Mouse (Mus musculus) urinary bladder, postnatal 36 days (tissue): Measurements from ENCODE around the gene Tspan13.

ENCODE experiments used
- DNase-seq, 2 experiments: peaks; one replicate each; pipeline ENCODE4 v3.0.0; 2022; ENCODE audit warnings: low spot score in 2 of 2, mixed read lengths in 1 of 2

Gene Tspan13

GRCm38 (mm10) chr12:35977633-35978246 is 64.6 kb downstream of the Tspan13 start:
- no peak for DNase-seq

GRCm38 (mm10) chr12:35975898-35976297 is 66.4 kb downstream of the Tspan13 start:
- DNase-seq = no peak

GRCm38 (mm10) chr12:35966768-35967141 is 75.5 kb downstream of the Tspan13 start:
- DNase-seq = no peak

GRCm38 (mm10) chr12:35966098-35966767 is 76.1 kb downstream of the Tspan13 start:
- DNase-seq = no peak
